Mouse (Mus musculus): Measurements from ENCODE around the gene Tmem160.

DNA sequence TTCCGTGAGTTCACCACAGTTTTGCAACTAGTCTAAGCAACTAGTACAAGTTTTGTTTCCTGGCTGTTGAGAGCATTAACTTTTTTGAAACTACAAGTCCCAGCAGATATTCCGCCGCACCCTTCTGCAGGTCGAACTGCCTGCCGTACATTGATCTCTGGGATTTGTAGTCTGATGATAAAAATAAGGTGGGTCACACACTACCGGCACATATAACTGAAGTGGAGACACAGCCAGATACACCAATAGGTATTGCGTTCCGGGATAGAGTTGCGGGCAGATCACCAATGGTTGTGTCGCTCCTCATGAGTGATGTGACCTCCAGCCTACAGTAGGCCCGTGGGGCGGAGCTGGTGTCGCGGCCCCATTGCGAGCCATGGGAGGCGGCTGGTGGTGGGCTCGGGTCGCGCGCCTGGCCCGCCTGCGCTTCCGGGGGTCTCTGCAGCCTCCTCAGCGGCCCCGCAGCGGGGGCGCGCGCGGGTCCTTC, at the start of gene Tmem160:
- no peak for TF ChIP-seq CTCF (IDR thresholded peaks at IDR 0.05; ENCODE audit: borderline replicate concordance, control insufficient read depth, extremely low read depth, insufficient read depth, low read length, poor library complexity)
- TF ChIP-seq POLR2A (IDR thresholded peaks at IDR 0.05; ENCODE audit: control insufficient read depth, extremely low read depth, insufficient read depth, low read length, poor library complexity) = no peak

Data from thymus, adult 2 months (tissue).